Mouse (Mus musculus) brain, embryonic 14.5 days (tissue): ENCODE results near the gene Ppil3.

ENCODE experiments used
- CTCF ChIP-seq: fragments of 200-500 bp; IDR thresholded peaks from 2 replicates; pipeline ENCODE4 v1.5.1; 2012; ENCODE audit warnings: inconsistent platforms, mild to moderate bottlenecking, moderate library complexity, borderline replicate concordance; ENCODE audit not compliant: insufficient read depth, insufficient read length; ENCODE audit errors: extremely low read depth
- POLR2A ChIP-seq: fragments of 200-500 bp; IDR thresholded peaks from 2 replicates; pipeline ENCODE4 v1.6.1; 2012; ENCODE audit warnings: mild to moderate bottlenecking, inconsistent platforms, borderline replicate concordance; ENCODE audit not compliant: poor library complexity, insufficient read depth, insufficient read length, severe bottlenecking; ENCODE audit errors: extremely low read depth

GRCm38 (mm10) chr1:58393284-58394195 is 51.7 kb downstream of the Ppil3 start:
- TF ChIP-seq CTCF (no peak), POLR2A (no peak)
